Mouse (Mus musculus) olfactory bulb, adult 2 months (tissue): ENCODE measurements around the gene Rae1.

Experiments
- CTCF ChIP-seq: fragments of 200-500 bp; IDR thresholded peaks from 2 replicates; pipeline ENCODE4 v1.5.1; 2012; ENCODE audit warnings: low read depth, mild to moderate bottlenecking, low read length, moderate library complexity; ENCODE audit not compliant: insufficient read depth
- POLR2A ChIP-seq: fragments of 200-500 bp; IDR thresholded peaks from 2 replicates; pipeline ENCODE4 v1.6.1; 2012; ENCODE audit warnings: mild to moderate bottlenecking, low read depth, low read length, moderate library complexity; ENCODE audit not compliant: insufficient read depth

GRCm38 (mm10) chr2:173063219-173063618 is 63.3 kb downstream of the Rae1 start:
- TF ChIP-seq POLR2A (no peak), CTCF (no peak)
